Mouse (Mus musculus): ENCODE measurements around the gene Rbm4. TPM values are rescaled to one million over a fixed set of nuclear protein-coding genes. Genes with fewer than 3 reads are reported as not detected.

Gene Rbm4
- total and polyA plus RNA-seq, 3 experiments = 47.3 to 73.2 (median 68.3) TPM

GRCm38 (mm10) chr19:4744026-4744425 is 49.7 kb downstream of the Rbm4 start:
- dilution Hi-C loops (cut with MboI; ENCODE audit: extremely low pct_ligation_motif_present, extremely low pct_unique_long_range_greater_than_20kb, low sequenced_read_pairs) = no loop called here
- no peak overlapping the region for H3K4me3 ChIP-seq (replicated peaks in 1 of 3; ENCODE audit: low read depth in 2 of 3, low read length in 2 of 3, poor library complexity in 1 of 3)
- DNase-seq (ENCODE audit: extremely low read depth) = no peak
- no peak overlapping the region for H3K4me2 ChIP-seq (ENCODE audit: insufficient read depth, low read depth, poor library complexity, severe bottlenecking)
- H3K36me3 ChIP-seq (replicated peaks in 1 of 2; ENCODE audit: control insufficient read depth in 1 of 2, insufficient read depth in 1 of 2, low read length in 1 of 2) = peaks cover 0 to 6% of the 10 kb centered on the region in 2 experiments
- in situ Hi-C loops (cut with MboI; ENCODE audit: low pct_ligation_motif_present, low pct_unique_long_range_greater_than_20kb, low sequenced_read_pairs) = loop anchor here (5.0 to 10.0 kb wide), 3 partner anchors 49 to 247 kb away; partner anchors contain the start of genes 2010003K11Rik, Gm960 and Rce1
- no peaks in the 10 kb centered on the region for H3K9me3 ChIP-seq (replicated peaks; ENCODE audit: low read length)
- TF ChIP-seq SIN3A (IDR thresholded peaks at IDR 0.05; ENCODE audit: low read length) = no peak
- no peak for TF ChIP-seq SMC3 (IDR thresholded peaks at IDR 0.05; ENCODE audit: low read depth, low read length)
- TF ChIP-seq RAD21 (IDR thresholded peaks at IDR 0.05; ENCODE audit: low read depth, low read length) = no peak
- TF ChIP-seq HCFC1 (IDR thresholded peaks at IDR 0.05; ENCODE audit: low read depth, low read length) = no peak
- TF ChIP-seq MEF2A (IDR thresholded peaks at IDR 0.05; ENCODE audit: borderline replicate concordance, low read depth, low read length) = no peak
- no peak for TF ChIP-seq ZMIZ1 (IDR thresholded peaks at IDR 0.05; ENCODE audit: low read depth, low read length)
- TF ChIP-seq NELFE (IDR thresholded peaks at IDR 0.05; ENCODE audit: low read depth, low read length) = no peak
- TF ChIP-seq MAX (IDR thresholded peaks at IDR 0.05; ENCODE audit: low read length) = no peak
- no peak for TF ChIP-seq ZKSCAN1 (IDR thresholded peaks at IDR 0.05; ENCODE audit: borderline replicate concordance, low read depth, low read length)
- no peak for TF ChIP-seq MAZ (IDR thresholded peaks at IDR 0.05; ENCODE audit: low read depth, low read length)
- TF ChIP-seq JUND (conservative IDR thresholded peaks at IDR 0.05; ENCODE audit: low read depth, low read length) = no peak
- TF ChIP-seq IRF4 (IDR thresholded peaks at IDR 0.05; ENCODE audit: low read depth, low read length) = no peak
- TF ChIP-seq POLR2A (IDR thresholded peaks at IDR 0.05; ENCODE audit: low read depth, low read length) = no peak
- TF ChIP-seq ZC3H11A (IDR thresholded peaks at IDR 0.05; ENCODE audit: low read depth, low read length) = no peak
- H3K4me1 ChIP-seq (ENCODE audit: control insufficient read depth in 1 of 2, insufficient read depth in 2 of 2) = no peaks in the 10 kb centered on the region
- H3K27me3 ChIP-seq (replicated peaks) = no peaks in the 10 kb centered on the region
- no peak overlapping the region for H3K27ac ChIP-seq (ENCODE audit: insufficient read depth, low read depth)
- H3K79me2 ChIP-seq (replicated peaks; ENCODE audit: control insufficient read depth, extremely low read depth, insufficient read depth, poor library complexity, severe bottlenecking) = no peaks in the 10 kb centered on the region
- H3K9ac ChIP-seq (ENCODE audit: insufficient read depth, low read depth) = no peak overlapping the region

DNA sequence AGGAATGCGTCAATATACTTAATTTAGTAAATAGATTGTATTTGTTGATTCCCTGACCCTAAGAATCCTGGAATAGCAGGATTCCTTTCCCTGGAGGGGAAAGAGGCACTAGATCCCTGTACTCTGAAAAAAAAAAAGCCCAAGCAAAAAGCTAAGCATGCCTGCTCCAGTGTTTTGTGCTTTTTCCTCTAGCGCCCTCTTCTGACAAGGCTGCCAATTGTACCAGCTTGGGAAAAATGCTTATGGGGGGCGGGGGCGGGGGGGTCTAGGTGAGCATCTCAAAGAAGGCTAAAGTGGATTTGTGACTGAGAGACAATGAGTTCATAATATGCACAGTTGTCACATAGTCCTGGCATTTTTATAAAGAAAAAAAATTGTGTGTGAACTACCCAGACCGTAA is 50.2 kb downstream of the Rbm4 start:
- Histone ChIP-seq H3K27me3 (replicated peaks) (no peaks in the 10 kb centered on the region), H3K9ac (ENCODE audit: insufficient read depth, low read depth) (no peak overlapping the region), H3K9me3 (replicated peaks; ENCODE audit: low read length) (no peaks in the 10 kb centered on the region), H3K79me2 (replicated peaks; ENCODE audit: control insufficient read depth, extremely low read depth, insufficient read depth, poor library complexity, severe bottlenecking) (no peaks in the 10 kb centered on the region), H3K4me2 (ENCODE audit: insufficient read depth, low read depth, poor library complexity, severe bottlenecking) (no peak overlapping the region), H3K36me3 (replicated peaks in 1 of 2; ENCODE audit: control insufficient read depth in 1 of 2, insufficient read depth in 1 of 2, low read length in 1 of 2) (peaks cover 0 to 6% of the 10 kb centered on the region in 2 experiments), H3K27ac (ENCODE audit: insufficient read depth, low read depth) (no peak overlapping the region), H3K4me1 (ENCODE audit: control insufficient read depth in 1 of 2, insufficient read depth in 2 of 2) (no peaks in the 10 kb centered on the region), H3K4me3 (replicated peaks in 1 of 3; ENCODE audit: low read depth in 2 of 3, low read length in 2 of 3, poor library complexity in 1 of 3) (no peak overlapping the region)
- dilution Hi-C loops (cut with MboI; ENCODE audit: extremely low pct_ligation_motif_present, extremely low pct_unique_long_range_greater_than_20kb, low sequenced_read_pairs) = no loop called here
- in situ Hi-C loops (cut with MboI; ENCODE audit: low pct_ligation_motif_present, low pct_unique_long_range_greater_than_20kb, low sequenced_read_pairs) = loop anchor here (5.0 to 10.0 kb wide), 3 partner anchors 49 to 246 kb away; partner anchors contain the start of genes 2010003K11Rik, Gm960 and Rce1
- peak; percentile 62 for TF ChIP-seq RAD21 (IDR thresholded peaks at IDR 0.05; ENCODE audit: low read depth, low read length)
- no peak for TF ChIP-seq SIN3A (IDR thresholded peaks at IDR 0.05; ENCODE audit: low read length)
- no peak for TF ChIP-seq IRF4 (IDR thresholded peaks at IDR 0.05; ENCODE audit: low read depth, low read length)
- no peak for TF ChIP-seq JUN (IDR thresholded peaks at IDR 0.05; ENCODE audit: insufficient read depth, low read depth, low read length)
- no peak for TF ChIP-seq RCOR1 (conservative IDR thresholded peaks at IDR 0.05; ENCODE audit: low read depth, low read length)
- no peak for TF ChIP-seq TBP (conservative IDR thresholded peaks at IDR 0.05; ENCODE audit: low read depth, low read length)
- no peak for TF ChIP-seq POLR2A (IDR thresholded peaks at IDR 0.05; ENCODE audit: low read depth, low read length)
- peak; percentile 15 to 75; a peak in 3 of 4 replicates for TF ChIP-seq CTCF (conservative IDR thresholded peaks at IDR 0.05 in 1 of 2, IDR thresholded peaks at IDR 0.05 in 1 of 2; ENCODE audit: low read depth in 2 of 2, low read length in 2 of 2)
- peak; percentile 65 for TF ChIP-seq SMC3 (IDR thresholded peaks at IDR 0.05; ENCODE audit: low read depth, low read length)
- no peak for TF ChIP-seq JUND (conservative IDR thresholded peaks at IDR 0.05; ENCODE audit: low read depth, low read length)
- TF ChIP-seq ZC3H11A (IDR thresholded peaks at IDR 0.05; ENCODE audit: low read depth, low read length) = peak; percentile 46; the same call in 1 of the 2 replicates
- TF ChIP-seq BHLHE40 (IDR thresholded peaks at IDR 0.05; ENCODE audit: low read depth, low read length) = no peak
- TF ChIP-seq NELFE (IDR thresholded peaks at IDR 0.05; ENCODE audit: low read depth, low read length) = no peak
- TF ChIP-seq GABPA (IDR thresholded peaks at IDR 0.05; ENCODE audit: insufficient replicate concordance, low read depth, low read length) = no peak
- TF ChIP-seq ZNF384 (IDR thresholded peaks at IDR 0.05; ENCODE audit: low read depth, low read length) = peak; percentile 87
- 0 out of 2 replicates have a peak, but pooled peaks have one; percentile 32 for TF ChIP-seq MAZ (IDR thresholded peaks at IDR 0.05; ENCODE audit: low read depth, low read length)
- TF ChIP-seq USF1 (IDR thresholded peaks at IDR 0.05; ENCODE audit: low read depth, low read length) = no peak
- DNase-seq (ENCODE audit: extremely low read depth) = peak; percentile 27

Measured in CH12.LX (cell line).